Mouse (Mus musculus): ENCODE measurements around the gene Galnt10.
"Not testable (repeated sequence)": the region's sequence is repeated elsewhere in the genome, so short reads cannot be mapped to it uniquely, and the experiment has no call there.

Galnt10 gene

DNA sequence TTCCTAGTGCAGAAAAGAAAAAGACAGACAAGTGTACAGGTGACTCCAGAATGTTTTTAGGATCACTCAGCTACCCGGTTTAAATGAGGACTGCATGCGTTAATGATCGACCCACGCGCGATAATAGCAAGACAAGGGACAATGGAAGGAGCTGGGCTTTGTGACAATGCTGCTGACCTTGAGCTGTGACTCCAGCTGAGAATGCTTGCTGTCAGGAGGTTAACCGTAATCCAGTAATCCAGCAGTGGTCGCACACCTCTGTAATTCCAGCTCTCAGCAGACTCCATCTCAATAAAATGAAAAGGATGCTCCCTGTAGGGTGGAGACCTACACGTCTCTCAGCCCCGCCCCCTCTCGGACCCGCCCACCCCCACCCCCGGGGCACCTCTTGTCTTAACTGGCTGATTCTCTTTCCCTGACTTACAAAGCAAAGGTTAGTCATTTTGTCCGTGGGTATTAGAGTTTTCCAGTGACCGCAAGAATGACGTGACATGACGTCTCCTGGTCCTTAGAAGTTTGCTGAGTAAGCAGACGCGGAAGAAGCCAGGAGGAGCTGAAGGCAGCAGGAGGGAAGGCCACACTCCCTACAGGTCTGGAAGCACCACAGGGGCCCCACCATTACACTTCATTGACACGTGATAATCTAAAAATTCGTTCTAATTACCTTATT lies 145.8 kb downstream of the Galnt10 start:
- in situ Hi-C loops (cut with MboI), result no loop called here

DNA sequence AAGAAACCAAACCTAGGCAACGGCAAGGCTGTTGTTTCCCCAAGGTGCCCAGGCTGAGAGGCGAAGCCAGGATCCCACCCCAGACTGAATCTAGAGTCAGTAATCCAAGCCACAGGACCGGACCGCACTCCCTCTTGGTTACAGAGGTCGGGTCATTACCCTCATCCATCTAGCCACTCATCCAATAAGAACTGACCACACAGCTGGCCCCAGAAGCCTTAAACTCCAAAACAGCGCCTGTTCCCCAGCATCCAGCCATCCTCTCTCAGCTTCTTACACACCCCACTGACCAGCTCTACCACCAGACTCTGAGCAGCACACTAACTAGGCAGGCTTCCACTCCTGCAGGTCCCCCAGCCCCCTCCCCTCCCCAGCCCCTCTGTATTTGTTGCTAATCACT lies 149.8 kb downstream of the Galnt10 start:
- in situ Hi-C loops (cut with MboI), result no loop called here

DNA sequence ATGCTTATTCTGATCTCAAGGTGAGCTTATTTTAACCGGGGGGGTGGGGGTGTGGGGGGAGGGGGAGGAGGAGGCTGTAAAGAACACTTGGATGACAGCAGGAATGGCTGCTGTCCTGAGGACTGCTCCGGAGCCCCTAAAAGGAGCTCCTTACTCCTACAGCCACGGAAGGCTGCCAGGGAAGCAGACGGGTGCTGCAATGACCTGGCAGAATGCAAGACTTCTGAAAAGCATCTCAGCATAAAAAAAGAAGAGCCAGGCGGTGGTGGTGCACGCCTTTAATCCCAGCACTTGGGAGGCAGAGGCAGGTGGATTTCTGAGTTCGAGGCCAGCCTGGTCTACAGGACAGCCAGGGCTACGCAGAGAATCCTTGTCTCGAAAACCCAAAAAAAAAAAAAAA lies 152.6 kb downstream of the Galnt10 start:
- in situ Hi-C loops (cut with MboI), result no loop called here

DNA sequence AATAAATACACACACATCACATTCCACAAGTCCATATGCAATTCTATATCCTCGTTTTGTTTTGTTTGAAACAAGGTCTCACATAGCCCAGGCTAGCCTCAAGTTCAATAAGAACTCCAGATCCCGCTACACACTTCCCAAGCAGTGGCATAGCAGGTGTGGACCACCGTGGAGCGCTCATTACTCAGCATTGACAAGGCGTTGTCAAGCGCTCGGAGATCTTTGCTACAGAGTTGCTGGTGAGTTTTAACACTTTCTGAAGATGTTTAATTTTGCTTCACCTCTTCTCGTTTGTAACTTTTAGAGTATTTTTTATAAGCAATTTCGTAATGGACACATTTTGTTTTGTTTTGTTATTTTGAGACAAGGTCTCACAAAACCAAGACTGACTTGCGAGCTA lies 154.2 kb downstream of the Galnt10 start:
- in situ Hi-C loops (cut with MboI), result no loop called here

DNA sequence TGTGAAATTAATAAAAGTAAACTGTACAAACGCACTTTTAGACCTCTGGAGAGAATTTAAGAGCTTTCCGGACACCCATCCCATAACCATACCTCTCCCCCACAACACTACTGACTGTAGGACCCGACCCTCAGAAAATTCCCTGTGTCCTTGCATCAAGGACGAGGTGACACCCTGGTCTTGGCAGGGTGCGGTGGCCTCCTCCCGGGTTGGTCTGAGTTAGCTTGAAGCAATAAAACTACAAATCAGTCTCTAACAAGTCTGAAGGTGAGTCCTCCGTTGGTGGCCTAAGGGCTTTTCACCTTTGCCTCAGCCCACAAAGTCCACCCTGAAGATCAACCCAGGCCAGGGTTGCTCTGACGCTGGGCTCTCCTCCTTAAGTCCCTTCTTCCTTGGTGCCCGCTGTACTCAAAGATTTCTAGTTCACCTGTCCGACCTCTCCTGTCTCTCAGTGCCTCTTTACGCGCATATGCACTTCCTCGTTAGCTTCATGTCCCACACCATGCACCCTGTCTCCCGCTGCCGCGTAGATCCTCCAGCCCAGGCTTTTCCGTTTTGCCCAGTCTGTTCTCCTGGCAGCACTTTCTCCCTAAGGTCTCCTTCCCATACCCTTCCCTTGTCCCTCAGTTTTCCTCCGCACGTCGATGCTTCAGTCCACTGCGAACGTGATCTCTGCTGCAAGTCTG lies 155.2 kb downstream of the Galnt10 start:
- in situ Hi-C loops (cut with MboI), result no loop called here

DNA sequence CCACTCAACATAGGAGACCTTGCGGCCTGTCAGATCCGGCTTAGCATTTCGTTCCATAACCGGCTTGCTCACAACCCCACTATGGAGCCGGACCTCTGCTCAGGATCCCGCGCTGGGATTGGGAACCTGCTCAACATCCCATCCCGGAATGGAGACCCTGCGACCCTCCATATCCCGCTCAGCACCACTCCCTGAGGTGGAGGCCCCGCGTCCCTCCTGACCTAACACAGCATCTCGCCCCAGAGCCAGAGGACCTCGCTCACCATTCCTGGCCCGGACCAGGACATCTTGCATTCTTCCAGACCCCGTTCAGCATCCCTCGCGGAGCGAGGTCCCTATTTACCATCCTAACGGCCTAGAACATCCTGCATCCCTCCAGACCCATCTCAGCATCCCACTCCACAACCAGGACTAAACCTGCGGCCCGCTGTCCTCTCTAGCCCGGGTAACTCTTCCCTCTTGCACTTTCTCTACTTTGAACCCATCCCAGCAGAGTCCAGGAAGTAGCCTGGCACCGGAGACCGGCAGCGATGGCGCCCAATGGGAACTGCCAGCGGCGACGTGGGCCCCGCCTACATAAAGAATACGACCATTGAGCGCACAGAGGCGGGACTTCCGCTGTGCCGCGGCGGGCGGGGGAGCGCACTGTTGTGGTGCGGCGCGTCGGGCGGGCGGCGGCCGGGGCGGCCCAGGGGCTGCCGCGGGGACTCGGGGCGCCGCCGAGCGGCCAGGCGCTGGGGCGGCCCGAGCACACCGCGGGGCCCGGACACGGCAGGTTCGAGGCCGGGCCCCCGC lies 155.9 kb downstream of the Galnt10 start, which contains the start of gene Sap30l:
TSS of gene Sap30l (plus strand) at position 667 of the 795 bp plus-strand sequence.
- in situ Hi-C loops (cut with MboI), result no loop called here

DNA sequence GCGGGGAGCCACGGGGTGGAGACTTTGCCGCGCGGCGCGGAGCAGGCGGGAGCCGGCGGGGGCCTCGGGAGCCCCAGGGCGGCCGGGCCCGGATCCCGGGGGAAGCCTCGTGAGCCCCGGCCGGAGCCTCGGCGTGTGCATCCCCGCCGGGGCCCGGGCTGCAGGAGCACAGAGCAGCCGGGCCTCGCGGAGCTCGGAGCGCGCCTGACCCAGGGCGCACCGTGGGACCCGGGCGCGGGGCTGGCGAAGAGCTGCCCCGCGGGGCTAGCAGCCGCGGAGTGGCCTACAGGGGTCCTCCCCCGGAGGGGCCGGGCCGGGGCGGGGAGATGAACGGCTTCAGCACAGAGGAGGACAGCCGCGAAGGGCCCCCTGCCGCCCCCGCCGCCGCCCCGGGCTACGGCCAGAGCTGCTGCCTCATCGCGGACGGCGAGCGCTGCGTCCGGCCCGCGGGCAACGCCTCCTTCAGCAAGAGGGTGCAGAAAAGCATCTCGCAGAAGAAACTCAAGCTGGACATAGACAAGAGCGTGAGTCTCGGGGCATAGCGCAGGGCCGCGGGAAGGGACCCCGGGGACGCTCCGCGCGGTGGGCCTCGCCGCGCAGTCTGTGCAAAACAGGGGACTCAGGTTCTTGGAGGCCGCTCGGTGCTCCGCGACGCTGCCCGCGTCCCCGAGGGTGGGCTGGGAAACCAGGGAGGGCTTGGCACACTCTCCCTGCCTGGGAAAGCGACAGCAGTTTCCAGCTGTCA lies 156.7 kb downstream of the Galnt10 start:
- in situ Hi-C loops (cut with MboI), result no loop called here

DNA sequence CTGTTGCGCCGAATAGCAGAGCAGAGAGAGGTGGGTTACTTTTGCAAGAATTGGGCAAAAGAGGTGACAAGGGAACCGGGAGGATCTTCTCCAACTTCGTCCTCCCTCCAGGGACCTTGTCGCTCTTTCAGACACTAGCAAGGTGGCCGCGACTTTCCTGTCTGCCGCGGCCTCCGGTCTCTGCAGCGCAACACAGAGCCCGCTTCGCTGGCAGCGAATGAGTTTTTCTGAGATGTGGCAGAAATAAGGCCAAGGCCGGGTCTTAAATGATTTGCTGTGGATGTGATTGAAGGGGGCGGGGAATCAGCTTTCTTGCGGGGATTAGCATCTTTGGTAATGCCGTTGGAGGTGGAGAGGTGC lies 157.2 kb downstream of the Galnt10 start:
- in situ Hi-C loops (cut with MboI), result no loop called here

DNA sequence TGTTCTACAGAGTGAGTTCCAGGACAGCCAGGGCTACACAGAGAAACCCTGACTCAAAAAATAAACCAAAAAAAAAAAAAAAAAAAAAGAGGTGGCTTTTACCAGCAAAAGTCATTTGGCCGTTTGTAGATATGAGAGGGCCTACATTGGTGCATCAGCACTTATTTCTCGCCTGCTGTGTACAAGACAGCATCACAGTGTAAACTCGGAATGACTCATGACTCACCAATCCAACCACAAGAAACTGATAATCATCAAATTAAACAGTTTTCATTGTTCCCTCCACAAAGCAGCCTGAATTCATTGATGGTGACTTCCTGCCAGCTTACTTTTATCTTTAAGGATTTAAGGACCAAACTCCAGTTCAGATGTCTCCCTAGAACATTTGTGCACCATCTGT lies 159.8 kb downstream of the Galnt10 start:
- in situ Hi-C loops (cut with MboI), result no loop called here

DNA sequence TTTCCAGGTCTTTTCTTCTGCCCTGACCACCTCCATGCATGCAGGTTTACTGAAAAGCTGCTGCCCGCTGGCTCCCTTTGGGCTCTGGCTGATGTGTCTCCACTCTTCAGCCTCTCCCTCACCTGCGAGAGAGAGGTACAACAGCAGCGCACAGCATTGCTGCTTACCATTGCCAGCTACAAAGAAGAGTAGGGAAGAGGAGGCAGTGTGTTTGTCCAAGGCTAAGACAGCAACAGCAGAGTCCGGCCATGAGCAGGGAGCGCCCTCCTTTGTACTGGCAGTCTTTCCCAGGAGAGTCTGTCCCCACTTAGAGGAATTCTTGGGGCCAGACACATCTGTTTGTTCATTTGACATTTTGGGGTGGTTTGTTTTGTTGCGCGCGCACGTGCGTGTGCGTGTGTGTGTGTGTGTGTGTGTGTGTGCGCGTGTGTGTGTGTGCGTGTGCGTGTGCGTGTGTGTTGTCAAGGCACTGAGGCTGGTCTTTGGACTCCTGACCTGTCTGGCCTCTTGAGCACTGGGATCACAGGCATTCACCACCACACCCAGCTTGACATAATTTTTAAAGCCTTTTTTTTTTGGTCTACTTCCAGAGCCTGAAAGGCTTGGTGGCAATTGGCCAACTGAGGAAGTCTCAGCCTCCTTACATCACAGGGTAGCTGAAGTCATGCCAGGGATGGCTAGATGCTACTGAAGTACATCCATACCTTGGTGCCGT lies 163.9 kb downstream of the Galnt10 start:
- in situ Hi-C loops (cut with MboI), result no loop called here

DNA sequence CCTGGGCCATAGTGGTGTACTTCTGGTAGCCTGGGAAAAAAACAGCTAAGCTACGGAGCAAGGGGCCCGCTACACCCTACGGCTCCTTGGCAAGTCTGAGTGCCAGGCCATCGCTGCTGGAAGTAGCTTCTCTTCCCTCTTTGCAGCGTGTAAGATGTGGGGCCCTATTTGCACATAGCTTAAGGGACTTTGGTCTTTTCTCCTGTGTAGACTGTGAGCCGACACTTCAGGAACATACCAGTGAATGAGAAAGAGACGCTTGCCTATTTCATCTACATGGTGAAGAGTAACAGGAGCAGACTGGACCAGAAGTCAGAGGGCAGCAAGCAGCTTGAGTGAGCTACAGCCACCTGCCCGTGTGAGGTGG lies 164.5 kb downstream of the Galnt10 start:
- in situ Hi-C loops (cut with MboI), result loop anchor here (10.0 kb wide), 1 partner anchor 125 kb away; no protein-coding TSS in a partner anchor

DNA sequence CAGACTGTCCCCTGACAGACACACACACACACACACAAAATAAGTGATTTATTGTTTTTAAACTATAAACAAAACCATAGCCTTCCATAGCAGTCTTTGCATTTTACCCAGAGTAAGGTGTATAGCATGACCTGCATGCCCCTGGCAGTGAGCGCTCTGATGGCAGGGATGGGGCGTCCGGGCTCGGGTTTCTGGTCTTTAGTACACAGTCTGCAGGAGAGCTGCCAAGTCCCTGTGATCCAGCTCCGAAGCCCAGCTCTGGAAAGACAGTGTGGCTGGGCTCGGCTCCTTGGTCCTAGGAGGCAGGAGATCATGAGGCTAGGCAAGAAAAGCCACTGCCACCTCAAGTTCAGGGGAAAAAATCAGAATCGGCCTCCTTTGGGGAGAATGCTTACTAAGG lies 165.8 kb downstream of the Galnt10 start:
- in situ Hi-C loops (cut with MboI), result loop anchor here (10.0 kb wide), 1 partner anchor 124 kb away; no protein-coding TSS in a partner anchor

DNA sequence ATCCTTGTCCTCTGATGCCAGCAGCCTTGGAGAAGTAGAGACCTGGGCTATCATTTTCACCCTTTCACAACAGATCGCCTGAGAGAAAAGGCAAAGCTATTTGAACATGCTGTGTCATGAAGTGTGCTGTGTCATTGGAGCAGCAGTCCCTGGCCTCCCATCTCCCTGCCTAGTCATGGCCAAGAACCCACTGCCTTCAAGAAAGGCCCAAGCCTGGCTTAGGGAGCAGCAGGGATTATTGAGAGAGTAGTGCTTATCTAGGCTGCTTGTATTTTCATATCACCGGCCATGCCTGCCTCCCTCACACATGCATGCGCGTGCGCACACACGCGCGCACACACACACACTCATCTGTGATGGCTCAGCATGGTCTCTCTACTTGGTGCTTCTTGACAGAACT lies 167.0 kb downstream of the Galnt10 start:
- in situ Hi-C loops (cut with MboI), result loop anchor here (10.0 kb wide), 1 partner anchor 123 kb away; no protein-coding TSS in a partner anchor

DNA sequence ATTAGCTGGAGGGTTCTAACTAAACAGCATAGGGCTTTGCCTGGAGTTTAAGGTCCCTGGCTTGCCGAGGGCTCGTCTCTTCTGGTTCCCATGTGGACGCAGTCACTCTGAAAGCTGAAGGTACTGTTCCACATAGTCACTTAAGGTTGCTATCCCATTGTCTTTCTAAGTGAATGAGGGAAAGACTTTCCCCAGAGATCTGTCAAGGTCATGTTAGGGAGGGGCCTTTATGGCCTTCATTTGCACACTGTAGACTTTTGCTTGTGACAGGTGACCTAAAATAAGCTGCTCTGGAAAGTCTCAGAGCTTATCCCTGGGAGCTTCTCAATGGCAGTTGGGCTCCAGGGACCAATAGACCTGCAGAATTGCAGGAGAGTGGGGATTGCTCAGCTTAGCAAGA lies 168.4 kb downstream of the Galnt10 start:
- in situ Hi-C loops (cut with MboI), result loop anchor here (10.0 kb wide), 1 partner anchor 121 kb away; no protein-coding TSS in a partner anchor

DNA sequence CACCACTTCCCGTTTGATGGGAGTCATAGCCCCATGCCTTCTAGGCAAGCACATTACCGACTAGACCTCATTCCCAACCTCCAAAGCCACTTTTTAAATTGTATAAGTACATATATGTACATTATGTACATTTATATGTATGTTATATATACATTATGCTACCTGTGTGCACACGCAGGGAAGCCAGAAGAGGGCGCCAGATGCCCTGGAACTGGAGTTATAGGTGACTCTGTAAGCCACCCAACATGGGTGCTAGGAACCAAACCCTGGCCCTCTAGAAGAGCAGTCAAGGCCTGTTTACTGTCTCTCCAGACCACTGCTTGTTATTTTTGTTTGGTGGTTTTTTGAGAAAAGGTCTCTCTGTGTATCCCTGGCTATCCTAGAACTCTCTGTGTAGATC lies 172.9 kb downstream of the Galnt10 start:
- in situ Hi-C loops (cut with MboI), result loop anchor here (10.0 kb wide), 1 partner anchor 117 kb away; no protein-coding TSS in a partner anchor

DNA sequence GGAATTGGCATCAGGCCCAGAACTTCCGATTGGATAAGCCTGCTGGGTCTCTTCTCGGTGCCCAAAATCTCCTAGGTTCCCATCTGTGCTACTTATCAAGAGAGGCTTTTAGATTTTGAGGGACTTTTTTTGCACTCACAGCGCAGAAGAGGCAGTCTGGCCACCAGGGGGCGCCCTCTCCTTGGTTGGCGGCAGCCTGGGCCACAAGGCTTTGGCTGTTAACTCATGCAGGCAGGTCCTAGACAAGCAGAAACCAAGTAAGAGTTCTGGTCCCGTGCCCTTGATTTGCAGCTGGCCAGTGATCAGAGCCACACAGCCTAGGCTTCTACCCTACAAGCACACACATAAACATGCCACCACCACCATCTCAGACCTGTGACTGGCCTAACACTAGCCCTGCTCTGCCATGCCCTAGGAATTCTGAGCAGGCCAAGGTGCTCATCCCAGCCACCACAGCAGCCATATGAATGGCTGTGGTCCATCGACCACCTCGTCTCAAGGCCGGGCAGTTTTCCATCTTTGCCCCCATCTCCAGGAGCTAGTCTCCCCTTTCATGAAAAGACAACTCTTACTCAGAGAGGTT lies 174.8 kb downstream of the Galnt10 start:
- in situ Hi-C loops (cut with MboI), result loop anchor here (10.0 kb wide), 1 partner anchor 115 kb away; no protein-coding TSS in a partner anchor

DNA sequence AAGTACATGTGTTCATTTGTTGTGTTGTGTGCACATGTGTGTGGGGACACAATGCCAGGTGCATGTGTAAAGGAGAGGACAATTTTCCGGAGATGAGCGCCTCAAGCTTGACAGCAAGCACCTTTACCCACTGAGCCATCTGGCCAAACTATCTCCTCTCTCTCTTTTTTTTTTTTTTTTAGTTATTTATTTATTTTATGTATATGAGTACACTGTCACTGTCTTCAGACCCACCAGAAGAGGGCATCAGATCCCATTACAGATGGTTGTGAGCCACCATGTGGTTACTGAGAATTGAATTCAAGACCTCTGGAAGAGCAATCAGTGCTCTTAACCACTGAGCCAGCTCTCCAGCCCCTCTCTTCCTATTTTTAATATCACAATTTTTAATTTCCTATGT lies 177.9 kb downstream of the Galnt10 start:
- in situ Hi-C loops (cut with MboI), result not testable (repeated sequence)

DNA sequence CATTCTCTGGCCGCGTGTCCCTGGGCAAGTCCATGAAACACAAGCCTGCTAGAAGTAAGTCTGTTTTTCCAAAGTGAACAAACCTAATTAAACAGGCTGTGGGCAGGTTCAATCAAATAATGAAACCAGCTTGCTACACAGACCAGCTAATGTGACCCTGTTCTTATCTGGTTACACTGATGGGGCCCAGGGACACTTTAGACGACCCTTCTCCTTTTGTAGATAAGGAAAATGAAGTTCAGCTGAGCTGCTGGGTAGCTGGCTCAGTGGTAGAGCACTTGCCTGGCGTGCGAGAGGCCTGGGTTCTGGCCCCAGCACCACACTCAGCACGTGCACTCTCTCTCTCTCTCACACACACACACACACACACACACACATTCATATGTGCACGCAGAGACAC lies 178.5 kb downstream of the Galnt10 start:
- in situ Hi-C loops (cut with MboI), result no loop called here

DNA sequence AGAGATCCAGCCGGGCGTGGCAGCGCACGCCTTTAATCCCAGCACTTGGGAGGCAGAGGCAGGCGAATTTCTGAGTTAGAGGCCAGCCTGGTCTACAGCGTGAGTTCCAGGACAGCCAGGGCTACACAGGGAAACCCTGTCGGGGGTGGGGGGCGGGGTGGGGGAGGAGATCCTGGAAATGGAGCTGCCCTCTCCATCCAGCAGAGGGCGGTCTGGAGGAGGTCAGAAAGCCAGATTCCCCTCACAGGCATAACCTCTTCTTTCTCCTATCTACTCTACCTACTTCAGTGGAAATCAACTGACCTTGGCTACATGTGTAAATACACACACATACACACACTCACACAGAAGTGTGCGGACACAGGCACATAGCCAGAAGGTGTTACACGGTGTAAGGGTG lies 180.0 kb downstream of the Galnt10 start:
- in situ Hi-C loops (cut with MboI), result not testable (repeated sequence)

DNA sequence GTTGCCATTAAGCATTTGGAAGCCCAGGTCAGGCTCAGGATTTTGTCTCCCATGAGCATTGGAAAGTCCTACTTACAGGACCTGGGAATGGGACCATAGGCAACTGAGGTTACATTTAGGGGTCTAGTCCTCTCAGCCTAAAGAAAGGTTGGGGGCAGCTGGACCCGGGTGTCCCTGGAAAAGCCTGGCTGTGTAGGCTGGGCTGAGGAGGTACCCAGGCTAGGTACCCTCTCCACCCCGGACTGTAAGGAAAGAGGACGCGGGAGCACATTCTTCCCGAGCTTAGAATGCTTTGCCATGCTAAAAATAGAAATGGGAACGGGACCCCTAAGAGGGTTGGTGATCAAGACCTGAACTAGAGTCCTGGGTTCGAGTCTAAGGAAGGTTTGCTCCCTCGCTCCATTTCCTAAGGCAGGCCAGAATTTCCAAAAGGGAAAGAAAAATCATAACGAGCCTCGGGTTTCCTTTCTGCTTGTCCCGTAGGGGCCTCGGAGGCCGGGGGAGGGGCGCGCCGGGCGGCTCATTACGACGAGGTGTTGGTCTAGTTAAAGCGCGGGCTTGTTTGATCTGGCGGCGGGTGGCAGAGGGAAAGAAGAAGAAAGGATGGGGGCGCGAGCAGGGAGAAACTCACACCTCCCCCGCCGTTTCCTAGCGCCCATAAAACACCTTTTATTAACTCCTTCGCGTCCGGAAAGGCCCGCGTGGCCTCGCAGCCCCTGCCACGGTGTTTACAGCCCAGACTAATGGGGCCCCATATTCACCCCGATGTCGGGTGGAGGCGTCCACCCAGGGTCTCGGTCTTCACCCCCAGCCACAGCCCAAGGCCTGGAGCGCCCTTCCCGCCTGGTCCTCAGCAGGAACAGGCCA lies 182.0 kb downstream of the Galnt10 start:
- in situ Hi-C loops (cut with MboI), result no loop called here

All from mature B cell (primary cell).